Mouse (Mus musculus): ENCODE measurements around the gene 2210407C18Rik.

The 2210407C18Rik gene

GRCm38 (mm10) chr11:58602062-58602461 lies 13.8 kb downstream of the 2210407C18Rik start:
- no peak for DNase-seq (ENCODE audit: extremely low read depth, low read depth)

- DNase-seq (ENCODE audit: extremely low read depth, low read depth) = peak; percentile 23
Measured at GRCm38 (mm10) chr11:58597837-58598236, 18.0 kb downstream of the 2210407C18Rik start.

GRCm38 (mm10) chr11:58594814-58595213 lies 21.1 kb downstream of the 2210407C18Rik start, which contains the start of gene Olfr324:
Gene Olfr324 (plus strand): TSS chr11:58595114.
- no peak for DNase-seq (ENCODE audit: extremely low read depth, low read depth)

DNA sequence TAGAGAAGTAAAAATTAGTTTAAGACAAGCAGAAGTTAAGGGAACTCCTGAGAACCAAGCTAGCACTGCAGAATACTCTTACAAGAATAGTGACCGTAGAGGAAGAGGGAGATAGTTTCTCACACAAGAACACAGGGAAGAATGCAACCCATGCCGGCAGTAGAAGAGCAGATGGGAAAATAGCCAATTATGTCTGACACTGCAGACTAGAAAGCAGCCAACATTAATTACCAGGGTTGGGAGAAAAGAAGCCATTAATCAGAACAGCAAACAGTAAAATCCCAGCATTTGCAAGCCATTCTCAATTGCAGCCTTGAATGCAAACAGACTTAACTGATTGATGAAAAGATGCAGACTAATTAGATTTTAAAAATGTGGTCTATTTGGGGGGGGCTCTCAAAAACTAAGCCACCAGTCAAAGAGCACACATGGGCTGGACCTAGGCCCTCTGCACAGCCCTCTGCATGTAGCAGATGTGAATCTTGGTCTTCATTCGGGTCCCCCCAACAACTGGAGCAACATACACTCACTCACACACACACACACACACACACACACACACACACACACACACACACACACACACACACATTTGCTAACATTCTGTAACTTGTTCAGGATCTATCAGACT lies 27.1 kb downstream of the 2210407C18Rik start:
- no peak for DNase-seq (ENCODE audit: extremely low read depth, low read depth)

GRCm38 (mm10) chr11:58587898-58588348 lies 28.0 kb downstream of the 2210407C18Rik start:
- peak; percentile 61 for DNase-seq (ENCODE audit: extremely low read depth, low read depth)

GRCm38 (mm10) chr11:58578636-58579035 lies 37.2 kb downstream of the 2210407C18Rik start:
- DNase-seq (ENCODE audit: extremely low read depth, low read depth) = no peak

DNA sequence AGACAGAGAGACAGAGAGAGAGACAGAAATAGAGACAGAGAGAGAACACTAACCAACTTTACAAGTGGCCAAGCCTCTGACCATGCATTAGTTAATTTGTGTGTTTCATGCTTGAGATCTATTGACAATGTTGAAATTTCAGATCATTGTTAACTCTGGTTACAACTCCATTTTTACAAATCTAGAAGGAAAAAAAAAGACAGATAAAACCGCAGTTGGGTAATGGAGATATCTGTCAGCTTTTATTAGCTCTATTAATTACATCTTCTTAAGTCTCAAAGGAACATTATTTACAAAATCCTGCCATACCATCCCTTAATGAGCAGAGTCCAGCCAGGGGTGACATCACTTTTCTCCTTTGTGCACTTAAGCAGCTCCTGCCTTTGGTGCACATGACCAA lies 38.4 kb downstream of the 2210407C18Rik start, which contains the start of gene Olfr325:
Gene Olfr325 (plus strand): TSS at position 301 of the 400 bp plus-strand sequence.
- DNase-seq (ENCODE audit: extremely low read depth, low read depth) = no peak

- no peak for DNase-seq (ENCODE audit: extremely low read depth, low read depth)
Measured at GRCm38 (mm10) chr11:58570405-58570804, 45.5 kb downstream of the 2210407C18Rik start, which contains the start of gene Olfr224. Gene Olfr224 (minus strand): TSS chr11:58570553.
